Mouse (Mus musculus) thymus, postnatal 10 days (tissue): ENCODE results near the gene Mrpl20.

ENCODE experiments used
- DNase-seq, 2 experiments: peaks; one replicate each; pipeline ENCODE4 v3.0.0; 2021; ENCODE audit warnings: low spot score in 2 of 2

Gene Mrpl20

GRCm38 (mm10) chr4:155802741-155803339 is at the start of gene Mrpl20:
Gene Mrpl20, plus strand, starts transcription at chr4:155802878.
- no peak for DNase-seq

GRCm38 (mm10) chr4:155757011-155757410 is 45.7 kb upstream of the Mrpl20 start:
- DNase-seq = no peak

- peak in 1 of 2 experiments; percentile 48 for DNase-seq
Measured at GRCm38 (mm10) chr4:155759862-155760612, 42.6 kb upstream of the Mrpl20 start.

GRCm38 (mm10) chr4:155760613-155761355 is 41.9 kb upstream of the Mrpl20 start, which contains the start of gene Atad3a:
Gene Atad3a, minus strand, starts transcription at chr4:155761093.
- peak; percentile 92 to 95 for DNase-seq

- DNase-seq = no peak
Measured at GRCm38 (mm10) chr4:155761356-155762099, 41.1 kb upstream of the Mrpl20 start.

GRCm38 (mm10) chr4:155762357-155762756 is 40.3 kb upstream of the Mrpl20 start:
- no peak for DNase-seq

GRCm38 (mm10) chr4:155769496-155769879 is 33.2 kb upstream of the Mrpl20 start:
- DNase-seq = no peak

GRCm38 (mm10) chr4:155769880-155770512 is 32.7 kb upstream of the Mrpl20 start:
- peak; percentile 61 to 86 for DNase-seq

- no peak for DNase-seq
Measured at GRCm38 (mm10) chr4:155770626-155771025, 32.1 kb upstream of the Mrpl20 start.

GRCm38 (mm10) chr4:155771706-155772105 is 31.0 kb upstream of the Mrpl20 start:
- DNase-seq = no peak

- no peak for DNase-seq
Measured at GRCm38 (mm10) chr4:155772786-155773185, 29.9 kb upstream of the Mrpl20 start.

- no peak for DNase-seq
Measured at GRCm38 (mm10) chr4:155773335-155774078, 29.2 kb upstream of the Mrpl20 start.

GRCm38 (mm10) chr4:155774280-155774754 is 28.4 kb upstream of the Mrpl20 start, which contains the start of gene Vwa1:
Gene Vwa1, minus strand, starts transcription at chr4:155774698.
- DNase-seq = peak; percentile 75 to 84

GRCm38 (mm10) chr4:155774971-155775740 is 27.5 kb upstream of the Mrpl20 start:
- no peak for DNase-seq

GRCm38 (mm10) chr4:155775855-155776254 is 26.8 kb upstream of the Mrpl20 start:
- DNase-seq = no peak

GRCm38 (mm10) chr4:155776704-155777335 is 25.9 kb upstream of the Mrpl20 start:
- DNase-seq = no peak

GRCm38 (mm10) chr4:155777816-155778215 is 24.9 kb upstream of the Mrpl20 start:
- DNase-seq = no peak

GRCm38 (mm10) chr4:155779498-155779897 is 23.2 kb upstream of the Mrpl20 start:
- no peak for DNase-seq

- DNase-seq = no peak
Measured at GRCm38 (mm10) chr4:155780895-155781294, 21.8 kb upstream of the Mrpl20 start.
